Mouse (Mus musculus): Measurements from ENCODE around the gene Vps11. TPM values are rescaled to one million over a fixed set of nuclear protein-coding genes. Genes with fewer than 3 reads are reported as not detected.
"Not testable (repeated sequence)": the region's sequence is repeated elsewhere in the genome, so short reads cannot be mapped to it uniquely, and the experiment has no call there.

Vps11 gene
- total RNA-seq (2021): 10 to 100 TPM; 14.3 to 14.8 TPM

- DNase-seq (ENCODE audit: low spot score): peak; percentile 87
- intact Hi-C loops (cut with DNase I): no loop called here
Observed at GRCm38 (mm10) chr9:44361190-44361917, at the start of gene Vps11. Gene Vps11, minus strand, starts transcription at chr9:44361670.

GRCm38 (mm10) chr9:44410647-44411336, 49.3 kb upstream of the Vps11 start:
- DNase-seq (ENCODE audit: low spot score): no peak
- intact Hi-C loops (cut with DNase I): no loop called here

GRCm38 (mm10) chr9:44408693-44409092, 47.2 kb upstream of the Vps11 start:
- intact Hi-C loops (cut with DNase I); DNase-seq (ENCODE audit: low spot score): not testable (repeated sequence)

GRCm38 (mm10) chr9:44407752-44408097, 46.3 kb upstream of the Vps11 start:
- intact Hi-C loops (cut with DNase I): no loop called here
- no peak for DNase-seq (ENCODE audit: low spot score)

- intact Hi-C loops (cut with DNase I): no loop called here
- DNase-seq (ENCODE audit: low spot score): peak; percentile 87
Observed at GRCm38 (mm10) chr9:44406906-44407751, 45.7 kb upstream of the Vps11 start, which contains the start of the genes Rps25 and Trappc4. Gene Rps25, plus strand, starts transcription at chr9:44407139. Gene Trappc4, minus strand, starts transcription at chr9:44407600.

GRCm38 (mm10) chr9:44405011-44405410, 43.5 kb upstream of the Vps11 start:
- DNase-seq (ENCODE audit: low spot score): no peak
- intact Hi-C loops (cut with DNase I): no loop called here

GRCm38 (mm10) chr9:44401081-44401480, 39.6 kb upstream of the Vps11 start:
- DNase-seq (ENCODE audit: low spot score): no peak
- intact Hi-C loops (cut with DNase I): no loop called here

GRCm38 (mm10) chr9:44399795-44400114, 38.3 kb upstream of the Vps11 start:
- intact Hi-C loops (cut with DNase I): no loop called here
- DNase-seq (ENCODE audit: low spot score): no peak

- DNase-seq (ENCODE audit: low spot score): no peak
- intact Hi-C loops (cut with DNase I): no loop called here
Observed at GRCm38 (mm10) chr9:44399114-44399794, 37.8 kb upstream of the Vps11 start.

GRCm38 (mm10) chr9:44398551-44398950, 37.1 kb upstream of the Vps11 start:
- intact Hi-C loops (cut with DNase I): no loop called here
- DNase-seq (ENCODE audit: low spot score): no peak

- intact Hi-C loops (cut with DNase I): no loop called here
- DNase-seq (ENCODE audit: low spot score): no peak
Observed at GRCm38 (mm10) chr9:44398087-44398486, 36.6 kb upstream of the Vps11 start.

GRCm38 (mm10) chr9:44396684-44397411, 35.4 kb upstream of the Vps11 start, which contains the start of gene Slc37a4:
Gene Slc37a4, plus strand, starts transcription at chr9:44396852.
- intact Hi-C loops (cut with DNase I): no loop called here
- DNase-seq (ENCODE audit: low spot score): peak; percentile 95

- no peak for DNase-seq (ENCODE audit: low spot score)
- intact Hi-C loops (cut with DNase I): loop anchor here (2.0 to 5.0 kb wide), 3 partner anchors 151 to 404 kb away; partner anchors contain the start of gene Ccdc153
Observed at GRCm38 (mm10) chr9:44391466-44391865, 30.0 kb upstream of the Vps11 start.

- intact Hi-C loops (cut with DNase I): loop anchor here (5.0 kb wide), 1 partner anchor 97 kb away; no protein-coding TSS in a partner anchor
- DNase-seq (ENCODE audit: low spot score): no peak
Observed at GRCm38 (mm10) chr9:44389273-44389672, 27.8 kb upstream of the Vps11 start.

GRCm38 (mm10) chr9:44387221-44387620, 25.8 kb upstream of the Vps11 start:
- no peak for DNase-seq (ENCODE audit: low spot score)
- intact Hi-C loops (cut with DNase I): loop anchor here (5.0 kb wide), 1 partner anchor 95 kb away; no protein-coding TSS in a partner anchor

- intact Hi-C loops (cut with DNase I): no loop called here
- DNase-seq (ENCODE audit: low spot score): no peak
Observed at GRCm38 (mm10) chr9:44384596-44384995, 23.1 kb upstream of the Vps11 start.

GRCm38 (mm10) chr9:44379862-44380261, 18.4 kb upstream of the Vps11 start:
- no peak for DNase-seq (ENCODE audit: low spot score)

GRCm38 (mm10) chr9:44379054-44379834, 17.8 kb upstream of the Vps11 start, which contains the start of gene Hyou1:
Gene Hyou1, plus strand, starts transcription at chr9:44379490.
- intact Hi-C loops (cut with DNase I): no loop called here

More at GRCm38 (mm10) chr9:44379862-44380261, 18.4 kb upstream of the Vps11 start:
- intact Hi-C loops (cut with DNase I): no loop called here

More at GRCm38 (mm10) chr9:44379054-44379834, 17.8 kb upstream of the Vps11 start, which contains the start of gene Hyou1:
- peak; percentile 98 for DNase-seq (ENCODE audit: low spot score)

Measured in heart, postnatal 25 days (tissue).